Mouse (Mus musculus) brain, embryonic 14.5 days (tissue): ENCODE measurements around the gene Ss18l1.

Experiments
- CTCF ChIP-seq: fragments of 200-500 bp; IDR thresholded peaks from 2 replicates; pipeline ENCODE4 v1.5.1; 2012; ENCODE audit warnings: inconsistent platforms, mild to moderate bottlenecking, moderate library complexity, borderline replicate concordance; ENCODE audit not compliant: insufficient read depth, insufficient read length; ENCODE audit errors: extremely low read depth
- POLR2A ChIP-seq: fragments of 200-500 bp; IDR thresholded peaks from 2 replicates; pipeline ENCODE4 v1.6.1; 2012; ENCODE audit warnings: mild to moderate bottlenecking, inconsistent platforms, borderline replicate concordance; ENCODE audit not compliant: poor library complexity, insufficient read depth, insufficient read length, severe bottlenecking; ENCODE audit errors: extremely low read depth

GRCm38 (mm10) chr2:180083063-180083462, 40.8 kb downstream of the Ss18l1 start:
- TF ChIP-seq POLR2A, result no peak
- no peak for TF ChIP-seq CTCF
